Mouse (Mus musculus): ENCODE data around the gene Cipc.

Cipc gene

GRCm38 (mm10) chr12:86931919-86932574 is 14.8 kb upstream of the Cipc start:
- DNase-seq (ENCODE audit: low spot score in 2 of 2): no peak

GRCm38 (mm10) chr12:86932575-86932952 is 14.3 kb upstream of the Cipc start:
- no peak for DNase-seq (ENCODE audit: low spot score in 2 of 2)

- no peak for DNase-seq (ENCODE audit: low spot score in 2 of 2)
These were observed 12.1 kb upstream of the Cipc start for GRCm38 (mm10) chr12:86934748-86935147.

- no peak for DNase-seq (ENCODE audit: low spot score in 2 of 2)
These were observed 11.1 kb upstream of the Cipc start for GRCm38 (mm10) chr12:86935692-86936282.

GRCm38 (mm10) chr12:86936587-86937343 is 10.1 kb upstream of the Cipc start:
- no peak for DNase-seq (ENCODE audit: low spot score in 2 of 2)

GRCm38 (mm10) chr12:86938571-86938970 is 8.3 kb upstream of the Cipc start:
- DNase-seq (ENCODE audit: low spot score in 2 of 2): no peak

- no peak for DNase-seq (ENCODE audit: low spot score in 2 of 2)
These were observed 5.7 kb upstream of the Cipc start for GRCm38 (mm10) chr12:86941173-86941572.

- DNase-seq (ENCODE audit: low spot score in 2 of 2): peak; percentile 18 to 22
These were observed 4.9 kb upstream of the Cipc start for GRCm38 (mm10) chr12:86941734-86942486.

- no peak for DNase-seq (ENCODE audit: low spot score in 2 of 2)
These were observed 3.4 kb upstream of the Cipc start for GRCm38 (mm10) chr12:86943421-86943820.

- DNase-seq (ENCODE audit: low spot score in 2 of 2): peak; percentile 64 to 69
These were observed 1.7 kb upstream of the Cipc start for GRCm38 (mm10) chr12:86945126-86945525.

GRCm38 (mm10) chr12:86946301-86946781 is 502 bp upstream of the Cipc start:
- no peak for DNase-seq (ENCODE audit: low spot score in 2 of 2)

- DNase-seq (ENCODE audit: low spot score in 2 of 2): no peak
These were observed 998 bp downstream of the Cipc start for GRCm38 (mm10) chr12:86947681-86948401.

- DNase-seq (ENCODE audit: low spot score in 2 of 2): no peak
These were observed 1.8 kb downstream of the Cipc start for GRCm38 (mm10) chr12:86948627-86949026.

GRCm38 (mm10) chr12:86949501-86949900 is 2.7 kb downstream of the Cipc start:
- peak; percentile 74 to 77 for DNase-seq (ENCODE audit: low spot score in 2 of 2)

- DNase-seq (ENCODE audit: low spot score in 2 of 2): peak in 1 of 2 experiments; percentile 21
These were observed 3.5 kb downstream of the Cipc start for GRCm38 (mm10) chr12:86950161-86950960.

GRCm38 (mm10) chr12:86950961-86951360 is 4.1 kb downstream of the Cipc start:
- no peak for DNase-seq (ENCODE audit: low spot score in 2 of 2)

GRCm38 (mm10) chr12:86952331-86952850 is 5.5 kb downstream of the Cipc start:
- no peak for DNase-seq (ENCODE audit: low spot score in 2 of 2)

GRCm38 (mm10) chr12:86955894-86956293 is 9.1 kb downstream of the Cipc start:
- no peak for DNase-seq (ENCODE audit: low spot score in 2 of 2)

GRCm38 (mm10) chr12:86958558-86958957 is 11.7 kb downstream of the Cipc start:
- DNase-seq (ENCODE audit: low spot score in 2 of 2): no peak

- DNase-seq (ENCODE audit: low spot score in 2 of 2): no peak
These were observed 12.8 kb downstream of the Cipc start for GRCm38 (mm10) chr12:86959661-86960060.

All from spleen, postnatal 36 days (tissue).